Mouse (Mus musculus): ENCODE data around the gene Tmem183a. TPM values are rescaled to one million over a fixed set of nuclear protein-coding genes. Genes with fewer than 3 reads are reported as not detected.

The Tmem183a gene
- polyA plus RNA-seq, 1 experiment: 71.8 TPM

DNA sequence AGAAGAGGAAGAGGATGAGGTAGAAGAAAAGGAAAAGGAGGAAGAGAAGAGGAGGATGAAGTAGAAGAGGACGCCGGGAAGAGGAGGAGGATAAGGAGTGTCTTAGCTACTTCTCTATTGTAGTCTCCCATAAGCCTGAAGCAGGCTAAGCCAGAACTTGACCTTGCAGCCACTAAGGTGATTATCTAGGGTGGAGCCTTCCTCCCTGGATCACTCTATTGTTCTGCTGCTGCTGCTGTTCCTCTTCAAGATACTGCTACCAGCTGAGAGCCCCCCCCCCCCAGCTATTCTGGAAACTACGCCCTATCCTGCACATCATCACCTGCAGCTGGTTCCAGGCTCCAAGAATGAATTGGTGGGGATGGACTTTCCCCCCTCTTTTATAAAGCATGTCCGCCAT lies 22.8 kb upstream of the Tmem183a start:
- DNase-seq: no peak
- TF ChIP-seq CTCF (IDR thresholded peaks at IDR 0.05; ENCODE audit: insufficient read depth, low read length) (no peak), POLR2A (IDR thresholded peaks at IDR 0.05; ENCODE audit: borderline replicate concordance, extremely low read depth, low read depth, low read length) (no peak)
- Histone ChIP-seq H3K4me3 (replicated peaks; ENCODE audit: extremely low read depth, low read depth, low read length) (no peak overlapping the region), H3K4me1 (ENCODE audit: control insufficient read depth, insufficient read depth, low read length) (0 out of 2 replicates have a peak, but pooled peaks cover 3% of the 10 kb centered on the region)
- 72% methylated on average over 4 of the region's 4 CpGs for WGBS

DNA sequence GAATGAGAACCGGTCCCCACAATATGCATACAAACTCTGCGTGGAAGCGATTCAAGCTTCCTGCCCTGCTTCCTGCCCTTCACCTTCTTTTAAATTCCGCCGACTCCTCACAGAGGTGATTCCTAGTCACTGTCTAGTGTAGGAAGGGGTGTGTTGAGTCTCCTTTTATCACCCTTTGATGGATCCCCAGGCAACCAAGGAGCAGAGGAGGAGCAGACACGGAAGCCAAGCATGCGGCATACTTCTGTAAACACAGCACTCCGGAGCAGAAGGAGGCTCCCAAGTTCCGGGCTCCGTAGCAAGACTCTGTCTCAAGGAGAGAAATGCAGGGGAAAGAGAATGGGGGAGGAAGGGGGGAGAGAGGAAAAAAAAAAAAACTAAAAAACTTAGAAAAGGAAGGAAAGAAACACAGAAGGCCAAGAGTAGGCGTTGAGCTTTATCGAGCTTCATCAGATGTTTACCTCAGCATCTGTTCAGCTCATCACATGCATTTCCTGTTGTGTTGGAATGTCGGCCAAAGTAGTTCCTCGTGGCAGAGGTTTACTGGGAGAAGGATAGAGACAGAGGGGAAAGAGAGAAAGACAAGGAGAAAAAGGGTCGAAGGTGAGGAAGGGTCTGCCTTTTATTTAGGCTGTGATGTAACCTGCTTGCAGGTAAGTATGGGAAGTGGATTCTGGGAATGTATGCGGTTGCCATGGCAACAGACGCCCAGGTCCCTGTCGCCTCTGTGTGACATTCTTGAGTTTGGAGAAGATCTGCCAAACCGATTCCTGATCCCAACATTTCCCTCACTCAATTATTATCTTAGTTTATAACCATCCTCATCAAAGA lies 20.2 kb upstream of the Tmem183a start:
- H3K4me1 ChIP-seq (ENCODE audit: control insufficient read depth, insufficient read depth, low read length): 0 out of 2 replicates have a peak, but pooled peaks cover 3% of the 10 kb centered on the region
- peak overlapping the region; percentile 35 for H3K4me3 ChIP-seq (replicated peaks; ENCODE audit: extremely low read depth, low read depth, low read length)
- 4% methylated on average over 19 of the region's 19 CpGs for WGBS
- no peak for DNase-seq
- TF ChIP-seq POLR2A (IDR thresholded peaks at IDR 0.05; ENCODE audit: borderline replicate concordance, extremely low read depth, low read depth, low read length) (no peak), CTCF (IDR thresholded peaks at IDR 0.05; ENCODE audit: insufficient read depth, low read length) (no peak)

GRCm38 (mm10) chr1:134381051-134381450 lies 19.3 kb upstream of the Tmem183a start:
- 80% methylated on average over 2 of the region's 2 CpGs for WGBS
- H3K4me1 ChIP-seq (ENCODE audit: control insufficient read depth, insufficient read depth, low read length): 0 out of 2 replicates have a peak, but pooled peaks cover 3% of the 10 kb centered on the region
- no peak for DNase-seq
- no peak for TF ChIP-seq POLR2A (IDR thresholded peaks at IDR 0.05; ENCODE audit: borderline replicate concordance, extremely low read depth, low read depth, low read length)
- no peak for TF ChIP-seq CTCF (IDR thresholded peaks at IDR 0.05; ENCODE audit: insufficient read depth, low read length)
- H3K4me3 ChIP-seq (replicated peaks; ENCODE audit: extremely low read depth, low read depth, low read length): no peak overlapping the region

GRCm38 (mm10) chr1:134374124-134374523 lies 12.3 kb upstream of the Tmem183a start:
- WGBS: 63% methylated on average over 2 of the region's 2 CpGs
- DNase-seq: no peak
- no peak for TF ChIP-seq POLR2A (IDR thresholded peaks at IDR 0.05; ENCODE audit: borderline replicate concordance, extremely low read depth, low read depth, low read length)
- no peak for TF ChIP-seq CTCF (IDR thresholded peaks at IDR 0.05; ENCODE audit: insufficient read depth, low read length)
- Histone ChIP-seq H3K4me1 (ENCODE audit: control insufficient read depth, insufficient read depth, low read length) (no peaks in the 10 kb centered on the region), H3K4me3 (replicated peaks; ENCODE audit: extremely low read depth, low read depth, low read length) (no peak overlapping the region)

GRCm38 (mm10) chr1:134368777-134369337 lies 7.1 kb upstream of the Tmem183a start:
- WGBS: 38% methylated on average over 9 of the region's 9 CpGs
- TF ChIP-seq CTCF (IDR thresholded peaks at IDR 0.05; ENCODE audit: insufficient read depth, low read length) (peak; percentile 33; the same call in 1 of the 2 replicates), POLR2A (IDR thresholded peaks at IDR 0.05; ENCODE audit: borderline replicate concordance, extremely low read depth, low read depth, low read length) (no peak)
- Histone ChIP-seq H3K4me3 (replicated peaks; ENCODE audit: extremely low read depth, low read depth, low read length) (no peak overlapping the region), H3K4me1 (ENCODE audit: control insufficient read depth, insufficient read depth, low read length) (no peaks in the 10 kb centered on the region)
- DNase-seq: peak; percentile 69

DNA sequence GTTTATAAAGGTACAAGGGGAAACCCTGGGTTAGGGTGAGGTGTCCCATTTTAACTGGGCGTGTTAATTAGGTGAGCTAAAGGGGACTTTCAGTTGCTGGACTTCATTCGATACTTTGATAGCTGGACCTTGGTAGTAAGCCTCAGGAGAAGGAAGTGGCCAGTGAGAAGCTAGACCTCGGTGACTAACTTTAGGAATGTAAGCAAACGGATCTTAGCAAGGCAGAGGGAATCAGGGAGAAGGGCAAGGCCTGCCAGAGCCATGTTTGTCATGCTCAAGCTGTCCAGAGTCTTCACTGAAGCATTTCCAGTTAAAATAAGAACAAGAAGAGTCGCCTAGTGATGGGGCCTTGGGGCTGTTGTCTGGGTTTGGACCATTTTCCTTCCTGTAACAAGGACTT lies 3.7 kb upstream of the Tmem183a start:
- TF ChIP-seq CTCF (IDR thresholded peaks at IDR 0.05; ENCODE audit: insufficient read depth, low read length): no peak
- no peak for TF ChIP-seq POLR2A (IDR thresholded peaks at IDR 0.05; ENCODE audit: borderline replicate concordance, extremely low read depth, low read depth, low read length)
- Histone ChIP-seq H3K4me3 (replicated peaks; ENCODE audit: extremely low read depth, low read depth, low read length) (no peak overlapping the region), H3K4me1 (ENCODE audit: control insufficient read depth, insufficient read depth, low read length) (peaks cover 2% of the 10 kb centered on the region)
- WGBS: 55% methylated on average over 5 of the region's 5 CpGs
- no peak for DNase-seq

DNA sequence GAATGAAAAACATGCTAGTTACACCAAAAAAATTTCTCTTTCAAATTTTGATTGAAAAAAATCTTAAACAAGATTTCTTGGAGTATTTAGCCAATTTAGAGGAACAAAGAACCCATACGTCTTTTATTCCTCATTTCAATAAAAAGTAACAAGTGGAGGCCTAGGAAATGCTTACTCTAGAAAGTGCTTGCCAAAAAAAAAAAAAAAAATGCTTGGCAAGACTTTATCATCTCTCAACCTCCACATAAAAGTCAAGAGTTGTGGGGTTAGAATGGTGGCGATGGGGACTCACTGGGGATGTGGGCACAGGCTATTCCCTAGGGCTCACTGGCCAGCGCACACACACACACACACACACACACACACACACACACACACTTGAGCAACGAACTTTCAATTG lies 1.4 kb upstream of the Tmem183a start:
- 73% methylated on average over 4 of the region's 4 CpGs for WGBS
- H3K4me3 ChIP-seq (replicated peaks; ENCODE audit: extremely low read depth, low read depth, low read length): no peak overlapping the region
- H3K4me1 ChIP-seq (ENCODE audit: control insufficient read depth, insufficient read depth, low read length): peaks cover 3% of the 10 kb centered on the region
- no peak for DNase-seq
- TF ChIP-seq POLR2A (IDR thresholded peaks at IDR 0.05; ENCODE audit: borderline replicate concordance, extremely low read depth, low read depth, low read length) (no peak), CTCF (IDR thresholded peaks at IDR 0.05; ENCODE audit: insufficient read depth, low read length) (no peak)

DNA sequence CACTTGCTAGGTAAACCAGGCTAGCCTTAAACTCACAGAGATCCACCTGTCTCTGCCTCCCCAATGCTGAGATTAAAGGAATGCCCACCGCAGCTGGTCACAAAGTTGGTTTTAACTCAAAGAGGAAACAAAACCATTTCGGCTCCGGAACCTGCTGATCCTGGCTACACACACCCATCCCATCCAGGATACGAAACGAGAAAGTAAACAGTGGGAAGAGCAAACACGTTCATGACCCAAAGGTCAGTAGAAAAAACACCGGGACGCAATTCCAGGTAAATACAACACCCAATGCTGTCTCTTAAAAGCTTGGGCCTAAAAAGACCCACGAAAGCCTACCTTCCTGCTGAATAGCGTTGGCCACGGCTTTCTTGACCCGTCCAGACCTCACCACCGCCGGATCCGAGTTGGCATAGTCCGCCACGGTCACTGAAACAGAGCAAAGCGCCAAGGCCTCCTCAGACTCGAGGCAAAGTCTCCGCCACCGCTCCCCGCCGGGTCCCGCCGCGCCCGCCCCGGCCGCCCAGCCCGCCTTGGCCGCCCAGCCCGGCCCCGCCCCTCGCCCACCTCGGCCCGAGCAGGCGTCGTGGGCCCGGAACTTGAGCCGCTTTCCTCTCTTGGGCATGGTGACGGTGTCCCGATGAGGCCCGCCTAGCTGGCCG lies 453 bp downstream of the Tmem183a start:
- TF ChIP-seq CTCF (IDR thresholded peaks at IDR 0.05; ENCODE audit: insufficient read depth, low read length) (no peak), POLR2A (IDR thresholded peaks at IDR 0.05; ENCODE audit: borderline replicate concordance, extremely low read depth, low read depth, low read length) (no peak)
- DNase-seq: no peak
- H3K4me1 ChIP-seq (ENCODE audit: control insufficient read depth, insufficient read depth, low read length): peaks cover 3% of the 10 kb centered on the region
- 2% methylated on average over 43 of the region's 44 CpGs for WGBS
- H3K4me3 ChIP-seq (replicated peaks; ENCODE audit: extremely low read depth, low read depth, low read length): peak overlapping the region; percentile 97

DNA sequence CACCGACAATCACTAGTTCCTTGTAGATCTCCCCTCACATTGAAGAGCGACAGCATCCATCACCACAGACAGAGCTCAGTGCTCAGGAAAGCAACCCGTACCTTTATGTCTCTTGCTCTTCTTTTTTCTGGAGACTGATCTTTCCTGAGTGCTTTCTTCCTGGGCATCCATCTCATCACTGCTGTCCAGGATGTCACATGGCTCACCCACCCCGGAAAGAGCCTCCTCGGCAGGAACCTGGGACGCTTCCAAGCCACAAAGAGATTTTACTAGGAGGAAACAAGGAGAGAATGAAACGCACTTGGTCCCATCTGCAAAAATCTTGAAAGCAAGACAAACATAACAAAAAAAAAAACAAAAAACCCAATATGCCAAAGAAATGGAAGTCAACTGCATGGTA lies 1.1 kb downstream of the Tmem183a start:
- no peak for TF ChIP-seq POLR2A (IDR thresholded peaks at IDR 0.05; ENCODE audit: borderline replicate concordance, extremely low read depth, low read depth, low read length)
- TF ChIP-seq CTCF (IDR thresholded peaks at IDR 0.05; ENCODE audit: insufficient read depth, low read length): no peak
- Histone ChIP-seq H3K4me3 (replicated peaks; ENCODE audit: extremely low read depth, low read depth, low read length) (no peak overlapping the region), H3K4me1 (ENCODE audit: control insufficient read depth, insufficient read depth, low read length) (peaks cover 3% of the 10 kb centered on the region)
- WGBS: 39% methylated on average over 7 of the region's 7 CpGs
- no peak for DNase-seq
